11 mouse cellular contexts compared by ENCODE assay signal in the genomic region with DNA sequence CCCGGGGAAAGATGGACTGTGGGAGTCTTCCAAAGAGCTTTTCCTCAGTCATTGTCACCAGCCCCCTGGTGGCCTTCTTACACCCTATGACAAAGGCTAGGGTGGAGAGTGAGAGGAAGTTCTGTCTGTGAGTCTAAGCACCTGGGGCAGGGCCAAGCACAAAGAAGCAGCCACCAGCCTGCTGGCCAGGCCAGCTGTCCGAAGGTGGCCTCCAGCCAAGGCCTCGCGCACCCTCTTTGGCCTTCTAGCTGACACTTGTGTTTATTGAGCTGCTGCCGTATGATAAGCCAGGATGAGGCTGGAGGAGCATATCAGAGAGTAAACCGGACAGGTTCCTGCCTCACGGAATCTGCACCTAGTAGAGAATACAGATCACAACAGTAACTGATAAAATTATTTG.
A peak's percentile ranks its signal among the peaks of the same experiment; 100 is the strongest.
DNase-seq lines count a peak whose midpoint lies in the region; ATAC-seq lines count a peak whose summit lies in the region.
"Had no signal": no experiment of that assay in that cellular context is flagged by ENCODE, and none has a peak within 500 bp of the region (broad histone marks: within the 10 kb centered on the region; RNA-seq: fewer than 3 reads in every experiment).

No protein-coding gene starts in this region.

- H3K36me3 ChIP-seq in hindbrain, embryonic 15.5 days, result no peaks in the 10 kb centered on the region
- H3K36me3 ChIP-seq in hindbrain, embryonic 13.5 days, result no peaks in the 10 kb centered on the region
- H3K36me3 ChIP-seq: limb, embryonic 13.5 days had no signal

- WGBS in hindbrain, embryonic 15.5 days, result 70% methylated on average over 7 of the region's 7 CpGs
- WGBS in hindbrain, embryonic 13.5 days, result 84% methylated on average over 7 of the region's 7 CpGs

- no peaks in the 10 kb centered on the region for H3K27me3 ChIP-seq in hindbrain, embryonic 15.5 days
- no peaks in the 10 kb centered on the region for H3K27me3 ChIP-seq in hindbrain, embryonic 13.5 days
- H3K27me3 ChIP-seq: limb, embryonic 13.5 days had no signal

- ATAC-seq in hindbrain, embryonic 15.5 days (ENCODE audit: low FRiP score, low read depth), result no peak; the same call in 1 of the 2 replicates
- no peak for ATAC-seq in hindbrain, embryonic 13.5 days (ENCODE audit: low FRiP score)
- ATAC-seq in granulocyte monocyte progenitor cell, adult 5-6 weeks (replicated peaks; ENCODE audit: poor library complexity, severe bottlenecking), result no peak
- ATAC-seq: forebrain, embryonic 14.5 days had no signal

- DNase-seq in adrenal gland, adult 2 months, result peak; percentile 91
- peak; percentile 89 to 91 for DNase-seq in cerebellum, postnatal 14 days
- DNase-seq in heart, postnatal 4 days, result peak; percentile 71
- no peak for DNase-seq in spleen, adult 18-20 months
- DNase-seq in spleen, postnatal 10 days (ENCODE audit: low spot score in 2 of 2), result no peak
- DNase-seq: kidney, adult 9 months had no signal

- 0 out of 2 replicates have a peak overlapping the region, but pooled peaks have one; percentile 5 for H3K27ac ChIP-seq in hindbrain, embryonic 15.5 days (replicated peaks)
- no peak overlapping the region for H3K27ac ChIP-seq in hindbrain, embryonic 13.5 days
- H3K27ac ChIP-seq: limb, embryonic 13.5 days had no signal

- H3K4me1 ChIP-seq in hindbrain, embryonic 15.5 days (replicated peaks), result peaks cover 15% of the 10 kb centered on the region; the same call in 1 of the 2 replicates
- H3K4me1 ChIP-seq in hindbrain, embryonic 13.5 days (replicated peaks), result peaks cover 15% of the 10 kb centered on the region
- H3K4me1 ChIP-seq: limb, embryonic 13.5 days had no signal

- H3K4me3 ChIP-seq in hindbrain, embryonic 15.5 days, result no peak overlapping the region
- no peak overlapping the region for H3K4me3 ChIP-seq in hindbrain, embryonic 13.5 days
- H3K4me3 ChIP-seq: limb, embryonic 13.5 days had no signal

- H3K9me3 ChIP-seq in hindbrain, embryonic 15.5 days, result no peaks in the 10 kb centered on the region
- no peaks in the 10 kb centered on the region for H3K9me3 ChIP-seq in hindbrain, embryonic 13.5 days
- H3K9me3 ChIP-seq: limb, embryonic 13.5 days had no signal

- no peak overlapping the region for H3K9ac ChIP-seq in hindbrain, embryonic 15.5 days
- no peak overlapping the region for H3K9ac ChIP-seq in hindbrain, embryonic 13.5 days
- H3K9ac ChIP-seq: limb, embryonic 13.5 days had no signal

- H3K4me2 ChIP-seq in hindbrain, embryonic 15.5 days, result no peak overlapping the region
- H3K4me2 ChIP-seq in hindbrain, embryonic 13.5 days, result no peak overlapping the region
- H3K4me2 ChIP-seq: limb, embryonic 13.5 days had no signal

Comparison
In these comparisons a context has a peak if more than half of its experiments do, and no peak if none do; other contexts are left out.
1. DNase-seq: peak in adrenal gland, adult 2 months (single experiment), cerebellum, postnatal 14 days (2 of 2) and heart, postnatal 4 days (single experiment); none in spleen, adult 18-20 months (0 of 2) and spleen, postnatal 10 days (0 of 2).